Mouse (Mus musculus) kidney, adult 2 months (tissue): ENCODE results near the gene Nfe2l2.

ENCODE experiments used
- CTCF ChIP-seq: fragments of 200-500 bp; conservative IDR thresholded peaks from 2 replicates; pipeline ENCODE4 v1.5.1; 2011; ENCODE audit warnings: low read depth, mild to moderate bottlenecking, control low read depth, low read length, moderate library complexity, mixed read lengths; ENCODE audit not compliant: insufficient read depth, insufficient read length
- POLR2A ChIP-seq: fragments of 200-500 bp; IDR thresholded peaks from one replicate; pipeline ENCODE4 v1.6.1; 2011; ENCODE audit warnings: low read depth, low read length, control low read depth

GRCm38 (mm10) chr2:75695676-75696350 lies 8.6 kb downstream of the Nfe2l2 start:
- no peak for TF ChIP-seq POLR2A
- no peak for TF ChIP-seq CTCF
